Mouse (Mus musculus) heart, postnatal 0 days (tissue): Measurements from ENCODE around the gene Myrf. TPM values are rescaled to one million over a fixed set of nuclear protein-coding genes. Genes with fewer than 3 reads are reported as not detected.

Experiments
- ATAC-seq: fragments of 200-750 bp; cut with Nextera tagmentation; 2 replicates; pipeline ENCODE4 v1.8.0; 2017; ENCODE audit warnings: low read depth, moderate number of reproducible peaks, moderate library complexity; ENCODE audit not compliant: insufficient read depth
- DNase-seq: peaks from one replicate; pipeline ENCODE4 v3.0.0-alpha.2; 2016; ENCODE audit warnings: low spot score
- H3K27ac ChIP-seq: fragments of 300-500 bp; sonication (generic); 2 replicates; pipeline ENCODE4 v1.5.1; 2014; ENCODE audit warnings: low read depth, mild to moderate bottlenecking
- H3K27me3 ChIP-seq: fragments of 300-500 bp; sonication (generic); 2 replicates; pipeline ENCODE4 v1.6.1; 2014; ENCODE audit warnings: low read length, mixed read lengths; ENCODE audit not compliant: control insufficient read depth, insufficient read depth
- H3K36me3 ChIP-seq: fragments of 300-500 bp; sonication (generic); replicated peaks from 2 replicates; pipeline ENCODE4 v1.6.1; 2014; ENCODE audit warnings: low read length, mixed read lengths; ENCODE audit not compliant: control insufficient read depth, insufficient read depth
- H3K4me1 ChIP-seq: fragments of 300-500 bp; sonication (generic); 2 replicates; pipeline ENCODE4 v1.6.1; 2014; ENCODE audit warnings: antibody characterized with exemption; ENCODE audit not compliant: control insufficient read depth, insufficient read depth
- H3K4me2 ChIP-seq: fragments of 300-500 bp; sonication (generic); 2 replicates; pipeline ENCODE4 v1.6.1; 2014; ENCODE audit warnings: low read depth, mild to moderate bottlenecking, low read length, moderate library complexity
- H3K4me3 ChIP-seq: fragments of 300-500 bp; sonication (generic); 2 replicates; pipeline ENCODE4 v1.5.1; 2014; ENCODE audit warnings: low read depth, low read length
- H3K9ac ChIP-seq: fragments of 300-500 bp; sonication (generic); replicated peaks from 2 replicates; pipeline ENCODE4 v1.6.1; 2014; ENCODE audit warnings: low read depth, low read length, mixed read lengths
- H3K9me3 ChIP-seq: fragments of 300-500 bp; sonication (generic); replicated peaks from 2 replicates; pipeline ENCODE4 v1.6.1; 2016; ENCODE audit warnings: low read length; ENCODE audit not compliant: control insufficient read depth
- CTCF ChIP-seq: IDR thresholded peaks from 2 replicates; pipeline ENCODE4 v1.5.1; 2016; ENCODE audit warnings: antibody characterized with exemption, control low read depth, low read depth
- EP300 ChIP-seq: IDR thresholded peaks from 2 replicates; pipeline ENCODE4 v1.6.1; 2016; ENCODE audit warnings: antibody characterized with exemption, low read depth
- WGBS: fragments of 180-500 bp; shearing (Covaris S2); extraction: QIAGEN DNeasy Blood & Tissue Kit; methylation state at CpG from one replicate; pipeline ENCODE4 v1.1.7; 2014; 5-methylcytosine and 5-hydroxymethylcytosine counted together
- polyA plus RNA-seq: library from polyadenylated mRNA; unstranded; fragments of >200 nt; fragmentation: Nextera tagmentation; extraction: Ambion mirVana; gene quantifications from 2 replicates; pipeline ENCODE4 v1.2.1, GENCODE M21; 2015
- total RNA-seq: library from RNA; depleted of rRNA; stranded (reverse); fragments of >200 nt; gene quantifications from 2 replicates; pipeline ENCODE4 v1.2.3, GENCODE M21; 2014; ENCODE audit warnings: low replicate concordance

The Myrf gene
- total and polyA plus RNA-seq, 2 experiments from 2014 or later, result 1.3 to 4.9 TPM

- no peaks in the 10 kb centered on the region for H3K9me3 ChIP-seq
- ATAC-seq, result no peak
- DNase-seq, result no peak
- no peak overlapping the region for H3K27ac ChIP-seq
- no peaks in the 10 kb centered on the region for H3K27me3 ChIP-seq
- no peak overlapping the region for H3K9ac ChIP-seq
- TF ChIP-seq CTCF (no peak), EP300 (no peak)
- H3K36me3 ChIP-seq, result no peaks in the 10 kb centered on the region
- 63% methylated on average over 6 of the region's 6 CpGs for WGBS
- H3K4me3 ChIP-seq, result no peak overlapping the region
- no peaks in the 10 kb centered on the region for H3K4me1 ChIP-seq
- no peak overlapping the region for H3K4me2 ChIP-seq
Measured at GRCm38 (mm10) chr19:10219593-10219992, 21.0 kb downstream of the Myrf start.

- WGBS, result 53% methylated on average over 3 of the region's 3 CpGs
- no peak overlapping the region for H3K9ac ChIP-seq
- ATAC-seq (no peak), DNase-seq (peak; percentile 30)
- H3K9me3 ChIP-seq, result no peaks in the 10 kb centered on the region
- TF ChIP-seq CTCF, result peak; percentile 53
- no peak for TF ChIP-seq EP300
- no peak overlapping the region for H3K27ac ChIP-seq
- no peaks in the 10 kb centered on the region for H3K4me1 ChIP-seq
- H3K4me2 ChIP-seq, result no peak overlapping the region
- H3K27me3 ChIP-seq, result no peaks in the 10 kb centered on the region
- H3K4me3 ChIP-seq, result no peak overlapping the region
- no peaks in the 10 kb centered on the region for H3K36me3 ChIP-seq
Measured at GRCm38 (mm10) chr19:10219108-10219507, 21.4 kb downstream of the Myrf start.

DNA sequence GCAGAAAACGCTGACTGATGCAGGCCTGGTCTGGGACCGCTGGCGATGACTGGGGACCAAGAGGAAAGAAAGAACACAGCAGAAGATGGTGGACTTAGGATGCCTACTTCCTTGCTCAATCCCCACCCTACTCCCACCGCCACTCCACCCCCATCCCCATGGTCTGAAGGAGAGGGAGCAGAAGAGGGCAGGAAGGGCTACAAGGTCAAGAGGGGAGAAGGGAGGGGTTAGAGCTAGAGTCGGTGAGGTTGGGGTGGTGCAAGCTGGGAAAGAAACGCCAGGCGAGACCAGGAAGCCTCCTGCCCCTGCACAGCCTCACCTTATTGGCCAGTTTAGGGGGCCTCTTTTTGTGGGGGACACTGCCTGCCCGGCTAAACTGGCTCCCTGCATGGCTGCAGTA is 24.4 kb downstream of the Myrf start:
- Histone ChIP-seq H3K27ac (no peak overlapping the region), H3K36me3 (peaks cover 15% of the 10 kb centered on the region; the same call in 1 of the 2 replicates), H3K9ac (no peak overlapping the region), H3K27me3 (no peaks in the 10 kb centered on the region), H3K4me2 (no peak overlapping the region), H3K4me3 (no peak overlapping the region), H3K4me1 (no peaks in the 10 kb centered on the region), H3K9me3 (no peaks in the 10 kb centered on the region)
- WGBS, result 72% methylated on average over 8 of the region's 8 CpGs
- ATAC-seq, result no peak
- no peak for TF ChIP-seq EP300
- TF ChIP-seq CTCF, result no peak
- DNase-seq, result no peak

DNA sequence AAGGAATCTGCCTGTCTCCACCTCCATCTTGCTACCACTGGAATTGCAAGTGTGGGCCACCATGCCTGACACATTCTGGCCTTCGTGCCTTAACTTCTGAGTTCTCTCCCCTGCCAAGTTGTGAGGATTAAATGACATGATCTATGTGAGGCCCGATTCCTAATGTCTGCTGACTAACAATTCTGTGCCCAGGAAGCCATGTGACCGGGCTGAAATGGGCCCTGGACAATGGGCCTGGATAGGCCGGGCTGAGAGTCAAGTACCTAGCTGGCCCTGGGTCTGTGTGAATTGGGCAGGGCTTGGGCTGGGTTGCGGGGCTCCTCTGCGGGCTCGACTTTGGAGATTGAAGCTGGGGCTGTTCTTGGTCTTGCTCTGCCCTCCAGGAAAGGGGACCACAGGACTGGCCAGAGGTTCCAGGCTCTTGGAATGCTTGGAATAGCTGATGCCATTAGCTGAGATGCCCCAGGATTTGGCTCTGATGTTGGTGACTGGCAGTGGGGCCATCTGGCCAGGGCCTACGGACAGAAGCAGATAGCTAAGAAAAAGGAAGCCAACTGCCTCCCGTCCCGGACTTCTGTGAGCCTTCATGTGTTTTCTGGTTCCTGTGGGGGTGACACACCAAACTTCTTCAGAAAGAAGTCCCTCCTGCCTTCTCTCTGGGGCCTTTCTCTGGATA is 26.6 kb downstream of the Myrf start:
- DNase-seq (no peak), ATAC-seq (no peak)
- no peak for TF ChIP-seq EP300
- TF ChIP-seq CTCF, result no peak
- Histone ChIP-seq H3K36me3 (peaks cover 21% of the 10 kb centered on the region; the same call in 1 of the 2 replicates), H3K4me1 (no peaks in the 10 kb centered on the region), H3K4me3 (no peak overlapping the region), H3K27ac (no peak overlapping the region), H3K9ac (no peak overlapping the region), H3K27me3 (no peaks in the 10 kb centered on the region), H3K9me3 (no peaks in the 10 kb centered on the region), H3K4me2 (no peak overlapping the region)
- WGBS, result 81% methylated on average over 10 of the region's 10 CpGs

DNA sequence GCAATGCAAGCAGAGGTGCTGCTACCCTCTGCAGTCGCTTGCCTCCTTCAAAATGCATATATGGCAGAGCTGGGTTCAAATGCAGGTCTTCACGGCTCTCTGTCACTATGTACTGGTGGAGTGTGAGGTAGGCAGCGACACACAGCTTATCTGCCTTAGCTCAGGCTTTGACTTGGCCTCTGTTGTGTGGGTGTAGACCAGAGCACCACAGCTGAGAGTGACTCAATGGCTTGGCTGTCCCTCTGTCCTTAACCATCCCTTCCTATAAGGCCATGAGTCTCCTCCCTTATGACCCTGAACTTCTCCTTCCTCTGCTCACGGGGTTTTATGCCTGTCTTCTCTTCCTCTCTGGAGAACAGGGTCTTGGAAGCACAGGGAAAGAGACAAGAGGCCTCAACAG is 29.7 kb downstream of the Myrf start:
- H3K4me3 ChIP-seq, result no peak overlapping the region
- 65% methylated on average over 4 of the region's 4 CpGs for WGBS
- 0 out of 2 replicates have a peak, but pooled peaks cover 4% of the 10 kb centered on the region for H3K4me1 ChIP-seq
- H3K27ac ChIP-seq, result no peak overlapping the region
- no peak overlapping the region for H3K9ac ChIP-seq
- DNase-seq (no peak), ATAC-seq (no peak)
- TF ChIP-seq CTCF (no peak), EP300 (no peak)
- H3K9me3 ChIP-seq, result no peaks in the 10 kb centered on the region
- H3K36me3 ChIP-seq, result peaks cover 47% of the 10 kb centered on the region
- H3K4me2 ChIP-seq, result no peak overlapping the region
- H3K27me3 ChIP-seq, result no peaks in the 10 kb centered on the region

- H3K27me3 ChIP-seq, result no peaks in the 10 kb centered on the region
- H3K4me2 ChIP-seq, result no peak overlapping the region
- no peak overlapping the region for H3K27ac ChIP-seq
- no peak overlapping the region for H3K9ac ChIP-seq
- H3K9me3 ChIP-seq, result no peaks in the 10 kb centered on the region
- TF ChIP-seq CTCF (no peak), EP300 (no peak)
- 0 out of 2 replicates have a peak, but pooled peaks cover 4% of the 10 kb centered on the region for H3K4me1 ChIP-seq
- DNase-seq (no peak), ATAC-seq (no peak)
- H3K36me3 ChIP-seq, result peaks cover 48% of the 10 kb centered on the region
- no peak overlapping the region for H3K4me3 ChIP-seq
- 65% methylated on average over 3 of the region's 3 CpGs for WGBS
Measured at GRCm38 (mm10) chr19:10208851-10209250, 31.7 kb downstream of the Myrf start.
